Mouse (Mus musculus) testis, postnatal 14 days (tissue): ENCODE data around the gene Tmem199.

Source experiments
- DNase-seq: peaks from one replicate; pipeline ENCODE4 v3.0.0; 2021; ENCODE audit warnings: low spot score

Gene Tmem199

DNA sequence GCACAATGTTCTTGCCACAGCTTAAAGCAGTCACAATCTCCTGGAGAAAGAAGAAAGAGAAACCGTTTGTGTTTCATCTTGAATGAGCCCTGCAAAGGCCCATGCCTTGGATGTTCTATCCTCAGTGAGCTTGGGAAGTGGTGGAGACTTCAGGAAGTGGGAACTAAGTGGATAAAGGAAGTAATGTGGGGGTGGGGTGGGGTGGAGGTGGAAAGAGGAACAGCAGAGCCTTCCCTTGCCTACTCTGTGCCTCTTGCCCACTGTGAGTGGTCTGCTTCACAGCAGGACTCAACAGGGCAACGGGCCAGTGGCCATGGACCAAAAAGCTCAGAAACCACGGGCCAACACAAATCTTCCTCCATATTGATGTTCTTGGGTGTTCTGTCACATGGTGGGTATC, 36.7 kb downstream of the Tmem199 start:
- no peak for DNase-seq

DNA sequence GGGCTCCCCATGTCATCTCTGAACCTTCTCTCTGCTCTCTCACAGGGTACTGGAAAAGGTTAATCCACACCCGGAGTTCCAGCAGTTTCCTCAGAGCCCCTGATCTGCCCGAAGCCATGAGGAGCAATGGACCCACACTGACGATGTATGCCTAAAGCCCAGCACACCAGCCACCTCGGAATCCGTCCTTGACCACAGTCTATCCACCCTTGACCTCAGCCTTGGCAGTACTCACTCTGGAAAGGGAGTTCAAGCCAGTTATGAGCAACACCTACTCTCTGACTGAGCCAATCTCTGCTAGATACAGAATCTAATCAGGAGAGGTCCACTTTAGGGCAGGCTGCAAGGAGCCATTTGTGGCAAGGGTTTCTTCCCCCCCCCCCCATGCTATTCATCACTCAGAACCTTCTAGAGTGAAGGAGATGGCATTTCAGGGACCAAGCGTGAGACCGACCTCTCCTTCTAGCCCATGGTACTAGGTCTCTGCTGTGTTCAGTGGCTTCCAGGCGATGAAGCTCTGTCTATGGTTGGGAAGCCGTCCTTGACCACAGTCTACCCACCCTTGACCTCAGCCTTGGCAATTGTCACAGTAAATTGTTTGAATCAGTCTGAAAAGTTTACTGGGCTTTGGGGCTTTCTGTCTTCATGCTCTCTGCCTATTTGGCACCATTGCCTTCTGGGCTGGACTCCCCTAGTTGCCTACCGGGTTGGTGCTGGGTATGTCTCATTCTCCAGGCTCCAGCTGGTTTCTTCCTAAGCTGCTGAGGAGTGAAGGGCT, 40.5 kb downstream of the Tmem199 start:
- no peak for DNase-seq

- DNase-seq = no peak
These were observed 44.0 kb downstream of the Tmem199 start for GRCm38 (mm10) chr11:78467932-78468331.

- no peak for DNase-seq
These were observed 44.5 kb downstream of the Tmem199 start for GRCm38 (mm10) chr11:78467515-78467914.

DNA sequence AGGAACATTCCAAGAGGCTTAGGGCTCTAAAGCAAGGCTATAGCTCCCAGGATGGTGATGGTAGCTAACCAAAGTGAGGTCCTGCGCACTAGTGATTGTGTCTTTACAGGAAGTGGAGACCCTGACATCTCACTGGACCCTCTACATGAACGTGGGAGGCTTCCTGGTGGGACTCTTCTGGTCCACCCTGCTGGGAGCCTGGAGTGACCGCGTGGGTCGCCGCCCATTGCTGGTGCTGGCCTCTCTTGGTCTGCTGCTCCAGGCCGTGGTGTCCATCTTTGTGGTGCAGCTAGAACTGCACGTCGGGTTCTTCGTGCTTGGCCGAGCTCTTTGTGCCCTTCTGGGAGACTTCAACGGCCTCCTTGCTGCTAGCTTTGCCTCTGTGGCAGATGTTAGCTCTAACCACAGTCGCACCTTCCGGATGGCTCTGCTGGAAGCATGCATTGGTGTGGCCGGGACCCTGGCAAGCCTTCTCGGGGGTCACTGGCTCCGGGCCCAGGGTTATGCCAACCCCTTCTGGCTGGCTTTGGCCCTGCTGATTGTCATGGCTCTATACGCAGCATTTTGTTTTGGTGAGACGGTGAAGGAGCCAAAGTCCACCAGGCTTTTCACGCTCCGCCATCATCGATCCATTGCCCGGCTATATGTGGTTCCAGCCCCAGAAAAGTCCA, 45.6 kb downstream of the Tmem199 start:
- DNase-seq = no peak

GRCm38 (mm10) chr11:78465568-78466180, 46.3 kb downstream of the Tmem199 start, which contains the start of gene Slc46a1:
Slc46a1 (plus strand) TSS chr11:78465697.
- peak; percentile 89 for DNase-seq

- DNase-seq = no peak
These were observed 46.9 kb downstream of the Tmem199 start for GRCm38 (mm10) chr11:78465116-78465515.

DNA sequence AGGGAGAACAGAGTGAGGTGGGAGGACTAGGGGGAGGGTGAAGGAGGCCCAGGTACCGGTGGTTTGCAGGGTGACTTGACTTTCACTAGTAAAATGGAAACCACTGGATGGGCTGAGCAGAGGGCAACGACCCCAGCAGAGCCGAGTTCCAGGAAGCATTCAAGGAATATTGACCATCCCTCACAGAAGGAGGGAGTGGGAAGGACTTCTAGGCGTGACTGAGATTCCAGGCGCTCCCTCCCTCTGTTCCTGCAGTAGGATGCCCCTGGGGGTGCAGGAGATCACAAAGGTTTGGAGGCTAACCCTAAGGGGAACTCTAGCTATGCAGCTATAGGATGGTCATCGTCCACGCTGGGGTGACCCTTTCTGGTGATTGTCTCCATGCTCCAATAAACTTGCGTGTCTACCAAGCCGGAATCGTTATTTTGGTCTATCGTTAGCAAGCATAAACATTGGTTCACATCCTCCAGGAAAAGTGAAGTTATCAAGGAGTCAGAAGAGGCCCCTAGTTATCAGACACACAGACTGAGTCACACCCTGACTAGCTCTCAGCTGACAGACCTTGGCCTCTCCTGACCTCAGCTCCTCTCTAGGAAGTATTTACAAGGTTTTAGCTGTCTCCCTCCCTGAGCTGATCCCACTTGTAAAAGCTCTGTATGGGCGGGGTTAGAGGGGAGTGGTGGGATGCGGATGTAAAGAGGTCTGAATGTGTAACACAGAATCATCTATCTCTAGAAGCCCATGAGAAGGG, 48.5 kb downstream of the Tmem199 start:
- DNase-seq = no peak

GRCm38 (mm10) chr11:78462669-78463068, 49.3 kb downstream of the Tmem199 start:
- no peak for DNase-seq

DNA sequence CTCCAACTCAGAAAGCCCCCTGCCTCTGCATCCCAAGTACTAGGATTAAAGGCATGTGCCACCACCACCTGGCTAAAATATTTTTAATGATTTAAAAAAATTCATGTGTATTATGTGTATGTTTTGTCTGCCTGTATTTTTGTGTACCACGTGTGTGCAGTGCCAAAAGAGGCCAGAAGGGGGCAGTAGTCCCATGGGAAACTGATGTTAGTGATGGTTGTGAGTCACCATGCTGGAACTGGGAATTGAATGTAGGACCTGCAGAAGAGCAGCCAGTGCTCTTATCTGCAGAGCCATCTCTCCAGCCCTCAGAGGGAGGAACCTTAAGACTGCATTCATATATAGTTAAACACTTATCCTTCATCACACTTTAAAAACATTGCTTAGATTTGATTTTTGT, 50.1 kb downstream of the Tmem199 start:
- DNase-seq = no peak

GRCm38 (mm10) chr11:78458740-78459139, 53.2 kb downstream of the Tmem199 start:
- DNase-seq = no peak
